Mouse (Mus musculus): ENCODE measurements around the gene Selenos. TPM values are rescaled to one million over a fixed set of nuclear protein-coding genes. Genes with fewer than 3 reads are reported as not detected.

Selenos gene
- polyA plus RNA-seq (2014; fragmentation: Nextera tagmentation; extraction: Ambion mirVana) = 85.7 and 85.9 TPM in 2 replicates

DNA sequence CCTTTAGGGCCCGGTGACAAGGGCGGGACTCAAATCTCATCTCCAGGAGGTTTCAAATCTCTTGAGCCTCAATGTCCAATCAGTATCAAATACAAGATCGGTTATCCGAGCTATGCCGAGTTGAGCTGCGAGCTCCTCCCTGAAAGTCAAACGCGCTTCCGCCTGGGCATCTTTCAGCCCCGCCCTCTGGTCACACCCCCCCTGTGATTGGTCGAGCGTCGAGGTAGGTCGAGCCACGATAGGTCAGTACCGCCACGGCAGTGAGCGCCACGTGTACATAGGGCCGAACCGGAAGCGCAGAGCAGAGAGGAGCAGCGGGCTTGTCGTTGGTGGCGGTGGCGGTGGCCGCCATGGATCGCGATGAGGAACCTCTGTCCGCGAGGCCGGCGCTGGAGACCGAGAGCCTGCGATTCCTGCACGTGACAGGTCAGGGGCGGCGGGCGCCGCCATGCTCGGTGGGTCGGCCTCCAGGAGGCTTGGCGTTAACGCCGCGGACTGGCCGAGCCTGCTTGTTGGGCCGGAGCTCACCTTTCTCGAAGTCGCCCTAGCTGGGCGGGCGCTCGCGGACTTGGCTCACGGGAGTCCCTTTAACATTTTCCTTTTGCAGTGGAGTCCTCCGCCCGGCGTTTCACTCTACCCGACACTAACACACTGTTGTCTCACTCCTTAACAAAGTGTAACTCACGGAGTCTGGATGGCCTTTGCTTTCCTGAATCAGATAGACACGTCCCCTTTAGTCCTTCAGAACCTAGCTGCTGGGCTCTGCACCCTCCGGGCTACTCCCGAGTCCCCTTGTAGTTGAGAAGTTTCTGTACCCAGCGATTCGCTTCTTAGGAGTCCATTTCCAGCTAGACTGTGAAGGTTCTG, at the start of gene Selenos:
TSS of gene Selenos (plus strand) at position 286 of the 867 bp plus-strand sequence.
- Histone ChIP-seq H3K4me1 (ENCODE audit: control insufficient read depth, insufficient read depth, low read length) (peaks cover 11% of the 10 kb centered on the region), H3K27me3 (ENCODE audit: control insufficient read depth, insufficient read depth, low read length) (no peaks in the 10 kb centered on the region), H3K27ac (ENCODE audit: low read depth, low read length) (0 out of 2 replicates have a peak within 1 kb of the TSS, but pooled peaks have one; percentile 31), H3K9me3 (ENCODE audit: control insufficient read depth, low read length) (no peaks in the 10 kb centered on the region), H3K9ac (ENCODE audit: low read length) (peak within 1 kb of the TSS; percentile 69), H3K36me3 (ENCODE audit: control insufficient read depth, insufficient read depth, low read length) (peaks cover 17% of the 10 kb centered on the region), H3K4me3 (ENCODE audit: low read depth, low read length) (peak within 1 kb of the TSS; percentile 62), H3K4me2 (peak within 1 kb of the TSS; percentile 91)
- DNase-seq (ENCODE audit: low spot score, missing footprints) (peak; percentile 99), ATAC-seq (ENCODE audit: low FRiP score) (peak; percentile 100)
- WGBS = under 1% methylated on average over 61 of the region's 65 CpGs

GRCm38 (mm10) chr7:66036809-66037208, 42.6 kb upstream of the Selenos start:
- H3K4me1 ChIP-seq (ENCODE audit: control insufficient read depth, insufficient read depth, low read length) = no peaks in the 10 kb centered on the region
- no peaks in the 10 kb centered on the region for H3K9me3 ChIP-seq (ENCODE audit: control insufficient read depth, low read length)
- H3K4me3 ChIP-seq (ENCODE audit: low read depth, low read length) = no peak overlapping the region
- no peak overlapping the region for H3K9ac ChIP-seq (ENCODE audit: low read length)
- H3K4me2 ChIP-seq = no peak overlapping the region
- no peaks in the 10 kb centered on the region for H3K36me3 ChIP-seq (ENCODE audit: control insufficient read depth, insufficient read depth, low read length)
- H3K27me3 ChIP-seq (ENCODE audit: control insufficient read depth, insufficient read depth, low read length) = no peaks in the 10 kb centered on the region
- DNase-seq (ENCODE audit: low spot score, missing footprints) (peak; percentile 57), ATAC-seq (ENCODE audit: low FRiP score) (no peak)
- WGBS = 80% methylated on average over 8 of the region's 8 CpGs
- H3K27ac ChIP-seq (ENCODE audit: low read depth, low read length) = no peak overlapping the region

GRCm38 (mm10) chr7:66038261-66038660, 41.2 kb upstream of the Selenos start:
- no peaks in the 10 kb centered on the region for H3K27me3 ChIP-seq (ENCODE audit: control insufficient read depth, insufficient read depth, low read length)
- H3K4me3 ChIP-seq (ENCODE audit: low read depth, low read length) = no peak overlapping the region
- ATAC-seq (ENCODE audit: low FRiP score) = no peak
- H3K36me3 ChIP-seq (ENCODE audit: control insufficient read depth, insufficient read depth, low read length) = no peaks in the 10 kb centered on the region
- no peak overlapping the region for H3K9ac ChIP-seq (ENCODE audit: low read length)
- whole genome bisulfite sequencing = 83% methylated on average over 3 of the region's 3 CpGs
- peak; percentile 73 for DNase-seq (ENCODE audit: low spot score, missing footprints)
- no peak overlapping the region for H3K4me2 ChIP-seq
- H3K9me3 ChIP-seq (ENCODE audit: control insufficient read depth, low read length) = no peaks in the 10 kb centered on the region
- H3K27ac ChIP-seq (ENCODE audit: low read depth, low read length) = no peak overlapping the region
- H3K4me1 ChIP-seq (ENCODE audit: control insufficient read depth, insufficient read depth, low read length) = no peaks in the 10 kb centered on the region

DNA sequence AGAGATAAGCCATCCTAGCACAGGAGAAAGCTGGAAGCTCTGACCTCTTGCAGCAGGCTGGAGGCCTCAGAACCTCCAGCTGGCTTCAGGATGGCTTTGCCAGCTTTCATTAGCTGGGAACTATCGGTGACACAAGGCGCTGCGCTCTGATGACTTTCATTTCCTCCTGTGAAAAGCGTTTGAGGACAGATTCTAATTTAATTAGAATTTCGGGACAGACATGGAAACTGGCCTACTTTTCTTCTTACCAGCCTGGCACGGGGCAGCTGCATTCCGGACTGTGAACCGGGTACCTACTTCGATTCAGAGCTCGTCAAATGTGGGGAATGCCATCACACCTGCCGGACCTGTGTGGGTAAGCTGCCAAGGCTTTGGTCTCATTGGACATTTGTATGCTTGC, 40.7 kb upstream of the Selenos start:
- Histone ChIP-seq H3K36me3 (ENCODE audit: control insufficient read depth, insufficient read depth, low read length) (no peaks in the 10 kb centered on the region), H3K27me3 (ENCODE audit: control insufficient read depth, insufficient read depth, low read length) (no peaks in the 10 kb centered on the region), H3K4me1 (ENCODE audit: control insufficient read depth, insufficient read depth, low read length) (no peaks in the 10 kb centered on the region), H3K27ac (ENCODE audit: low read depth, low read length) (no peak overlapping the region), H3K9me3 (ENCODE audit: control insufficient read depth, low read length) (no peaks in the 10 kb centered on the region), H3K9ac (ENCODE audit: low read length) (no peak overlapping the region), H3K4me3 (ENCODE audit: low read depth, low read length) (no peak overlapping the region), H3K4me2 (no peak overlapping the region)
- WGBS = 88% methylated on average over 11 of the region's 11 CpGs
- ATAC-seq (ENCODE audit: low FRiP score) = no peak
- peak; percentile 44 for DNase-seq (ENCODE audit: low spot score, missing footprints)

DNA sequence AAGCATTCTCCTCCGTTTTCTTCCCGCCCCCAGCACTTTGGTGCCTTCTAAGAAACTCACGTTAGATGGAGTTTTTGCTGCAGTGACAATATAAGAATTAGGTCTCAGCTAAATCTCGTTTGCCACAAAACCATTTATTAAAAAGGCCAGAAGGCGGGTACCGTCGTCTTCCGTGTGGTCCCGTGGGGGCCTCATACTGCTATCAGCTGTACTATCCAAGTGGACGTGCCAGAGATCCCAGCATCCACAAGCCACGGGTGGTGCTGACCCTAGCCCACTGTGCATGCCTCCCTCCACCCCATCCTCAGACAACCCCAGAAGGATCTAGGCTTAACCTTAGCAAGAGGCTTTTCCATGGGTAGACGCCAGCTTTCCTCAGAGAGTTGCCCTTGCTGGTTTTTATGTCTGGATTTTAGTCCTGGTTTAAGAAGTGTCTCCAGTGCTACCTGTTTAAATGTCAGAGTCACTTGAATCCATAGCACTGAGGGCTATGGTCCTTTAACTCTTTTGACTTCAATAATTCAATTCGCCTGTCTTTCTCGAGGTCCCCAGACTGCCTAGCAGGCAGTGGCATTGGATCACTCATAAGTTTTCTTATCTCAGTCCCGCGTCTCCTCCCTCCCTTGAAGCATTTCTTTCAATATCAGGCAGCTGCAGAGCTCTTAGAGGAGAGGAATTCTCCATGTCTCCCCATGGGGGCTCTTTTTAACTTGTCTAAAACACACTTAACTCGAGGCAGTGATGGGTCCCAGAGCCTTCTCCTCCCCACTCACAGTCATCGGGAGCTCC, 39.2 kb upstream of the Selenos start:
- Histone ChIP-seq H3K27ac (ENCODE audit: low read depth, low read length) (no peak overlapping the region), H3K4me1 (ENCODE audit: control insufficient read depth, insufficient read depth, low read length) (no peaks in the 10 kb centered on the region), H3K4me3 (ENCODE audit: low read depth, low read length) (no peak overlapping the region), H3K9ac (ENCODE audit: low read length) (no peak overlapping the region), H3K9me3 (ENCODE audit: control insufficient read depth, low read length) (no peaks in the 10 kb centered on the region), H3K36me3 (ENCODE audit: control insufficient read depth, insufficient read depth, low read length) (no peaks in the 10 kb centered on the region), H3K4me2 (no peak overlapping the region), H3K27me3 (ENCODE audit: control insufficient read depth, insufficient read depth, low read length) (no peaks in the 10 kb centered on the region)
- ATAC-seq (ENCODE audit: low FRiP score) (no peak), DNase-seq (ENCODE audit: low spot score, missing footprints) (peak; percentile 71)
- WGBS = 86% methylated on average over 18 of the region's 18 CpGs

DNA sequence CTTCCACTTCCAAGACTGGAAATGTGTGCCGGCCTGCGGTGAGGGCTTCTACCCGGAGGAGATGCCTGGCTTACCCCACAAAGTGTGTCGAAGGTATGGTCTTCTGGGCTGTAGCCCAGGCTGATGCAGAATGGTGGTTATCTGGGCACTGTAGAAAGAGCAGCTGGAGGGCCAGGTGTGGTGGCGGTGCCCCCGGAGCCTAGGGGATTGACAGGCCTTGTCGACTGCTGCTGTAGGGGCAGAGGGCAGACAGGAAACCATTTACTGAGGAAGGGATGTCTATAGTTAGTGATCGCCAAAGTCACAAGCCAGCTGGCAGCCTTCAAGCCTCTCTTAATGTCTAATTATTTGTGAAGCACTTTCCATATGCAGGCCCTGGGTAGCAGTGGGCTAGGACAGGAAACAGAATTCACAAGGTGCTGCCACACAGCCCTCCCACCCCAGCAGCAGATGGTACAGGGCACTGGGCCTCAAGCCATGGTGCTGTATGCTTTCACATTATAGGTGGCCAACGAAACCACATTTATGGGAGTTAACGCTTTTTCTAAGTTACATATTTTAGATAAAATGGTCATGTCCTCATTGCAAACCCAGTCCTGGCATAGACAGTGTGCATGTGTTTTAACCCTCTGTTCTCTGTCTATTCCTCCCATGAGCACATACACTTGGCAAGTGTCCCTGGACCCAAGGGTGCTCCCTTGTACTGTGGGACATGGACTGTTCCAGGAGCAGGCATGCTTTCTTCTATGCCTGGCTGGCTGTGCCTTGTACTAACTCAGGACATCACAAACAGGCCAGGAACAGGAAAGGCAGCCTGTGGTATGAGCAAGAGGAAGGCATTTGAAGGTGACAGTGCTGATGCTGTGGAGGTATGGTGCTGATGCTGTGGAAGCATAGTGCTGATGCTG, 35.6 kb upstream of the Selenos start, which contains the start of gene Gm45213:
TSS of gene Gm45213 (plus strand) at position 51 of the 908 bp plus-strand sequence.
- Histone ChIP-seq H3K9me3 (ENCODE audit: control insufficient read depth, low read length) (no peaks in the 10 kb centered on the region), H3K27ac (ENCODE audit: low read depth, low read length) (no peak within 1 kb of the TSS), H3K4me1 (ENCODE audit: control insufficient read depth, insufficient read depth, low read length) (no peaks in the 10 kb centered on the region), H3K9ac (ENCODE audit: low read length) (no peak within 1 kb of the TSS), H3K4me3 (ENCODE audit: low read depth, low read length) (no peak within 1 kb of the TSS), H3K36me3 (ENCODE audit: control insufficient read depth, insufficient read depth, low read length) (no peaks in the 10 kb centered on the region), H3K27me3 (ENCODE audit: control insufficient read depth, insufficient read depth, low read length) (no peaks in the 10 kb centered on the region), H3K4me2 (no peak within 1 kb of the TSS)
- DNase-seq (ENCODE audit: low spot score, missing footprints) (peak; percentile 69), ATAC-seq (ENCODE audit: low FRiP score) (no peak)
- WGBS = 90% methylated on average over 10 of the region's 10 CpGs

- ATAC-seq (ENCODE audit: low FRiP score) = no peak
- no peaks in the 10 kb centered on the region for H3K4me1 ChIP-seq (ENCODE audit: control insufficient read depth, insufficient read depth, low read length)
- WGBS = 40% methylated on average over 9 of the region's 9 CpGs
- no peak overlapping the region for H3K9ac ChIP-seq (ENCODE audit: low read length)
- H3K4me2 ChIP-seq = no peak overlapping the region
- H3K4me3 ChIP-seq (ENCODE audit: low read depth, low read length) = no peak overlapping the region
- H3K9me3 ChIP-seq (ENCODE audit: control insufficient read depth, low read length) = no peaks in the 10 kb centered on the region
- no peaks in the 10 kb centered on the region for H3K36me3 ChIP-seq (ENCODE audit: control insufficient read depth, insufficient read depth, low read length)
- no peaks in the 10 kb centered on the region for H3K27me3 ChIP-seq (ENCODE audit: control insufficient read depth, insufficient read depth, low read length)
- H3K27ac ChIP-seq (ENCODE audit: low read depth, low read length) = no peak overlapping the region
- peak; percentile 41 for DNase-seq (ENCODE audit: low spot score, missing footprints)
Observed at GRCm38 (mm10) chr7:66044617-66045016, 34.8 kb upstream of the Selenos start.
